Mouse (Mus musculus): ENCODE results near the gene Gm36210. TPM values are rescaled to one million over a fixed set of nuclear protein-coding genes. Genes with fewer than 3 reads are reported as not detected.

The Gm36210 gene
- total and polyA plus RNA-seq, 3 experiments = 0.90 TPM; not detected in 2

DNA sequence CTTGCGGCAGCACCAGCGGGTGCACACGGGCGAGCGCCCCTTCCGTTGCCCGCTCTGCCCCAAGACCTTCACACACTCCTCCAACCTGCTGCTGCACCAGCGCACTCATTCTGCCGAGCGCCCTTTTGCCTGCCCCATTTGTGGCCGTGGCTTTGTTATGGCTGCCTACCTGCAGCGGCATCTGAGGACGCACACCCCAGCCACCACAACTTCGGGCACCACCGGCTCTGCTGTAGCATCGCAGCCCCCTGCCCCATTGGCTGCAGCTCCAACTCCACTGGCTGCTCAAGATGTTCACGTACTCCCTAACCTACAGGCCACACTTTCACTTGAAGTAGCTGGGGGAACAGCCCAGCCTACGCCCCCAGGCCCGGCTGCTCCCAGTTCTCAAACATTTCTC, 14.2 kb upstream of the Gm36210 start:
- no peaks in the 10 kb centered on the region for H3K79me2 ChIP-seq (replicated peaks; ENCODE audit: control insufficient read depth, extremely low read depth, insufficient read depth, poor library complexity, severe bottlenecking)
- dilution Hi-C loops (cut with MboI; ENCODE audit: extremely low pct_ligation_motif_present, extremely low pct_unique_long_range_greater_than_20kb, low sequenced_read_pairs) = no loop called here
- no peaks in the 10 kb centered on the region for H3K9me3 ChIP-seq (replicated peaks; ENCODE audit: low read length)
- H3K4me1 ChIP-seq (ENCODE audit: control insufficient read depth in 1 of 2, insufficient read depth in 2 of 2) = peaks cover 12 to 30% of the 10 kb centered on the region in 2 experiments
- no peaks in the 10 kb centered on the region for H3K27me3 ChIP-seq (replicated peaks)
- no peak overlapping the region for H3K4me2 ChIP-seq (ENCODE audit: insufficient read depth, low read depth, poor library complexity, severe bottlenecking)
- H3K4me3 ChIP-seq (replicated peaks in 1 of 3; ENCODE audit: low read depth in 2 of 3, low read length in 2 of 3, poor library complexity in 1 of 3) = no peak overlapping the region
- in situ Hi-C loops (cut with MboI; ENCODE audit: low pct_ligation_motif_present, low pct_unique_long_range_greater_than_20kb, low sequenced_read_pairs) = no loop called here
- peaks cover 34 to 50% of the 10 kb centered on the region in 2 experiments for H3K36me3 ChIP-seq (replicated peaks in 1 of 2; ENCODE audit: control insufficient read depth in 1 of 2, insufficient read depth in 1 of 2, low read length in 1 of 2)
- H3K27ac ChIP-seq (ENCODE audit: insufficient read depth, low read depth) = no peak overlapping the region
- TF ChIP-seq JUND (conservative IDR thresholded peaks at IDR 0.05; ENCODE audit: low read depth, low read length) = no peak
- no peak for TF ChIP-seq CHD1 (IDR thresholded peaks at IDR 0.05; ENCODE audit: low read depth, low read length)
- no peak for TF ChIP-seq CHD2 (IDR thresholded peaks at IDR 0.05; ENCODE audit: low read length)
- no peak for TF ChIP-seq EP300 (IDR thresholded peaks at IDR 0.05; ENCODE audit: low read length)
- no peak for TF ChIP-seq ZC3H11A (IDR thresholded peaks at IDR 0.05; ENCODE audit: low read depth, low read length)
- TF ChIP-seq NELFE (IDR thresholded peaks at IDR 0.05; ENCODE audit: low read depth, low read length) = no peak
- no peak for TF ChIP-seq RAD21 (IDR thresholded peaks at IDR 0.05; ENCODE audit: low read depth, low read length)
- H3K9ac ChIP-seq (ENCODE audit: insufficient read depth, low read depth) = no peak overlapping the region
- no peak for DNase-seq (ENCODE audit: extremely low read depth)

DNA sequence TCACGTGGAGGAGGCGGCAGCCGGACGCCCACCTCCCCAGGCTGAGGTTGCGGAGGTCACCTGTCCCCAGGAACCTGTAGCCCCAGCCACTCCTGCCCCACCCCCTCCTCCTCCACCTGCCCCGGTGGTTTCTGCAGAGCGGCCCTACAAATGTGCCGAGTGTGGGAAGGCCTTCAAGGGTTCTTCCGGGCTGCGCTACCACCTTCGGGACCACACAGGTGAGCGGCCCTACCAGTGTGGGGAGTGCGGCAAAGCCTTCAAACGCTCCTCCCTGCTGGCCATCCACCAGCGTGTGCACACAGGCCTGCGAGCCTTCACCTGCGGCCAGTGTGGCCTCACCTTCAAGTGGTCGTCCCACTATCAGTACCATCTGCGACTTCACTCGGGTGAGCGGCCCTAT, 13.7 kb upstream of the Gm36210 start:
- TF ChIP-seq CTCF (conservative IDR thresholded peaks at IDR 0.05 in 1 of 2, IDR thresholded peaks at IDR 0.05 in 1 of 2; ENCODE audit: low read depth in 2 of 2, low read length in 2 of 2) = no peak
- no peak for TF ChIP-seq SMC3 (IDR thresholded peaks at IDR 0.05; ENCODE audit: low read depth, low read length)
- no peak for TF ChIP-seq RCOR1 (conservative IDR thresholded peaks at IDR 0.05; ENCODE audit: low read depth, low read length)
- TF ChIP-seq POLR2AphosphoS2 (IDR thresholded peaks at IDR 0.05; ENCODE audit: low read depth, low read length) = no peak
- TF ChIP-seq TCF12 (IDR thresholded peaks at IDR 0.05; ENCODE audit: low read depth, low read length) = no peak
- no peak for TF ChIP-seq MXI1 (IDR thresholded peaks at IDR 0.05; ENCODE audit: low read depth, low read length)
- TF ChIP-seq E2F4 (IDR thresholded peaks at IDR 0.05; ENCODE audit: insufficient replicate concordance, low read depth, low read length) = no peak
- TF ChIP-seq SIN3A (IDR thresholded peaks at IDR 0.05; ENCODE audit: low read length) = no peak
- TF ChIP-seq KAT2A (IDR thresholded peaks at IDR 0.05; ENCODE audit: insufficient replicate concordance, low read length) = no peak
- no peak for TF ChIP-seq ELF1 (IDR thresholded peaks at IDR 0.05; ENCODE audit: low read depth, low read length)
- TF ChIP-seq NRF1 (IDR thresholded peaks at IDR 0.05; ENCODE audit: low read depth, low read length) = no peak
- TF ChIP-seq JUN (IDR thresholded peaks at IDR 0.05; ENCODE audit: insufficient read depth, low read depth, low read length) = no peak
- TF ChIP-seq MYC (IDR thresholded peaks at IDR 0.05; ENCODE audit: low read depth, low read length) = no peak
- TF ChIP-seq ZNF384 (IDR thresholded peaks at IDR 0.05; ENCODE audit: low read depth, low read length) = no peak
- H3K4me3 ChIP-seq (replicated peaks in 1 of 3; ENCODE audit: low read depth in 2 of 3, low read length in 2 of 3, poor library complexity in 1 of 3) = no peak overlapping the region
- no peaks in the 10 kb centered on the region for H3K27me3 ChIP-seq (replicated peaks)
- H3K36me3 ChIP-seq (replicated peaks in 1 of 2; ENCODE audit: control insufficient read depth in 1 of 2, insufficient read depth in 1 of 2, low read length in 1 of 2) = peaks cover 34 to 50% of the 10 kb centered on the region in 2 experiments
- no peaks in the 10 kb centered on the region for H3K79me2 ChIP-seq (replicated peaks; ENCODE audit: control insufficient read depth, extremely low read depth, insufficient read depth, poor library complexity, severe bottlenecking)
- H3K9ac ChIP-seq (ENCODE audit: insufficient read depth, low read depth) = no peak overlapping the region
- dilution Hi-C loops (cut with MboI; ENCODE audit: extremely low pct_ligation_motif_present, extremely low pct_unique_long_range_greater_than_20kb, low sequenced_read_pairs) = no loop called here
- no peak overlapping the region for H3K4me2 ChIP-seq (ENCODE audit: insufficient read depth, low read depth, poor library complexity, severe bottlenecking)
- H3K4me1 ChIP-seq (ENCODE audit: control insufficient read depth in 1 of 2, insufficient read depth in 2 of 2) = peaks cover 10 to 25% of the 10 kb centered on the region in 2 experiments
- DNase-seq (ENCODE audit: extremely low read depth) = no peak
- no peak overlapping the region for H3K27ac ChIP-seq (ENCODE audit: insufficient read depth, low read depth)
- in situ Hi-C loops (cut with MboI; ENCODE audit: low pct_ligation_motif_present, low pct_unique_long_range_greater_than_20kb, low sequenced_read_pairs) = no loop called here
- H3K9me3 ChIP-seq (replicated peaks; ENCODE audit: low read length) = no peaks in the 10 kb centered on the region

Measured in CH12.LX (cell line).